Mouse (Mus musculus) megakaryocyte, embryonic 14.5 days (primary cell): ENCODE results near the gene Spocd1. TPM values are rescaled to one million over a fixed set of nuclear protein-coding genes. Genes with fewer than 3 reads are reported as not detected.
A peak's percentile ranks its signal among the peaks of the same experiment; 100 is the strongest.

Source experiments
- H3K27me3 ChIP-seq: replicated peaks from 2 replicates; pipeline ENCODE3; 2012; ENCODE audit warnings: inconsistent platforms
- H3K36me3 ChIP-seq: replicated peaks from 2 replicates; pipeline ENCODE3; 2012; ENCODE audit warnings: low read length, inconsistent platforms, mixed read lengths
- H3K4me1 ChIP-seq: 2 replicates; pipeline ENCODE4 v1.6.1; 2012; ENCODE audit warnings: inconsistent platforms
- H3K4me3 ChIP-seq: replicated peaks from 2 replicates; pipeline ENCODE3; 2012; ENCODE audit warnings: moderate library complexity, mild to moderate bottlenecking, inconsistent platforms
- H3K9me3 ChIP-seq: 2 replicates; pipeline ENCODE4 v1.6.1; 2012; ENCODE audit warnings: inconsistent platforms
- FLI1 ChIP-seq: IDR thresholded peaks from 2 replicates; pipeline ENCODE4 v1.6.1; 2012; ENCODE audit warnings: low read length, inconsistent platforms, mixed read lengths
- GATA1 ChIP-seq: IDR thresholded peaks from 3 replicates; pipeline ENCODE4 v1.6.1; 2012; ENCODE audit warnings: mixed read lengths, low read length, inconsistent platforms, borderline replicate concordance
- polyA plus RNA-seq: library from polyadenylated mRNA; stranded (reverse); fragments of >175 nt; gene quantifications from 2 replicates; pipeline ENCODE4 v1.2.3, GENCODE M21; 2012; ENCODE audit warnings: low replicate concordance; ENCODE audit not compliant: insufficient read depth

The Spocd1 gene
- polyA plus RNA-seq, 1 experiment: 0.43 TPM

GRCm38 (mm10) chr4:129984421-129985061 is 55.5 kb downstream of the Spocd1 start, which contains the start of gene Adgrb2:
Adgrb2 (plus strand) TSS chr4:129984870.
- Histone ChIP-seq H3K27me3 (peaks cover 99% of the 10 kb centered on the region), H3K4me3 (peak within 1 kb of the TSS; percentile 86)
- TF ChIP-seq GATA1 (no peak), FLI1 (no peak)

GRCm38 (mm10) chr4:129985161-129985670 is 56.2 kb downstream of the Spocd1 start:
- no peak for TF ChIP-seq GATA1
- TF ChIP-seq FLI1: no peak
- no peaks in the 10 kb centered on the region for H3K36me3 ChIP-seq
- H3K4me1 ChIP-seq: peaks cover 46% of the 10 kb centered on the region
- H3K27me3 ChIP-seq: peaks cover 98% of the 10 kb centered on the region
- H3K4me3 ChIP-seq: peak overlapping the region; percentile 79
- 0 out of 2 replicates have a peak, but pooled peaks cover 6% of the 10 kb centered on the region for H3K9me3 ChIP-seq

More at GRCm38 (mm10) chr4:129984421-129985061, 55.5 kb downstream of the Spocd1 start, which contains the start of gene Adgrb2:
- H3K9me3 ChIP-seq: 0 out of 2 replicates have a peak, but pooled peaks cover 6% of the 10 kb centered on the region
- peaks cover 46% of the 10 kb centered on the region for H3K4me1 ChIP-seq
- H3K36me3 ChIP-seq: no peaks in the 10 kb centered on the region

- peaks cover 97% of the 10 kb centered on the region for H3K27me3 ChIP-seq
- H3K36me3 ChIP-seq: no peaks in the 10 kb centered on the region
- 0 out of 2 replicates have a peak, but pooled peaks cover 6% of the 10 kb centered on the region for H3K9me3 ChIP-seq
- peak overlapping the region; percentile 50 for H3K4me3 ChIP-seq
- peaks cover 46% of the 10 kb centered on the region for H3K4me1 ChIP-seq
- no peak for TF ChIP-seq GATA1
Observed at GRCm38 (mm10) chr4:129985671-129986441, 56.8 kb downstream of the Spocd1 start.

DNA sequence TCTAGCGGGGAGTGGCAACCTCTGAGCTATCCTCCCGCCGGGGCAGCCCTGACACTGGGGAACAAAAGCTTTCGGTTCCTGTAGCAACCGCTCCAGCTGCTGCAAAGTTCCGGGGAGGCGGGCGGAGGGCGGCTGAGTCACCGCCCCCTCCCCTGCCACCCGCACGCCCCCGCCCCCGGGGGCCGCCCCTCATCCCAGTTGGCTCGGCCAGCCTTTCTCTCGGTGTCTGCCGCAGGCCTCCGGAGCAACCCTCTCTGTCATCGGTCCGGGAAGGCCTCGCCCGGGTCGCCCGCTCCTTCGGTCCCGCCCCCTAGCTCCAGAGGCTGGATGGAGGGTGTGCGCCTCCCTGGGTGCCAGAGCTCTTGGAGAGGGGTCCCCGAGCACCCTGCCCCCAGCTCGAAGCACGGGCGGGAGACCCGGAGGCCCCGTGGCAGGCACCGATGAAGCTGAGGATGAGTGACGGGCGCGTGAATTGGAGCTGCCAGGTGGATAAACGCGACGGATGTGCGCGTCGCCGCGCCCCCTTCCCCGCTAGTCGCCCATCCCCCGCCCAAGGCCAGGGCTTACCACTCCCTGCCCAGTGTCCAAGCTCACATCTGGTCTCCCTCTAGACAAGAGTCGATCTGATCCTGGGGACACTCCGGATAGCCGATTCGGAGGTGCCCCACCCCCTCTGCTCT is 58.9 kb downstream of the Spocd1 start:
- Histone ChIP-seq H3K9me3 (0 out of 2 replicates have a peak, but pooled peaks cover 6% of the 10 kb centered on the region), H3K27me3 (peaks cover 97% of the 10 kb centered on the region), H3K36me3 (no peaks in the 10 kb centered on the region), H3K4me1 (peaks cover 46% of the 10 kb centered on the region), H3K4me3 (peak overlapping the region; percentile 86)
- TF ChIP-seq FLI1 (no peak), GATA1 (no peak)

- TF ChIP-seq FLI1 (no peak), GATA1 (no peak)
- peaks cover 98% of the 10 kb centered on the region for H3K27me3 ChIP-seq
- H3K4me1 ChIP-seq: peaks cover 32% of the 10 kb centered on the region
- no peak overlapping the region for H3K4me3 ChIP-seq
- no peaks in the 10 kb centered on the region for H3K36me3 ChIP-seq
- no peaks in the 10 kb centered on the region for H3K9me3 ChIP-seq
Observed at GRCm38 (mm10) chr4:129989925-129990324, 60.9 kb downstream of the Spocd1 start.

- Histone ChIP-seq H3K4me1 (peaks cover 6% of the 10 kb centered on the region), H3K27me3 (peaks cover 90% of the 10 kb centered on the region), H3K9me3 (no peaks in the 10 kb centered on the region), H3K36me3 (no peaks in the 10 kb centered on the region), H3K4me3 (no peak overlapping the region)
- TF ChIP-seq FLI1: no peak
- no peak for TF ChIP-seq GATA1
Observed at GRCm38 (mm10) chr4:129992720-129993119, 63.7 kb downstream of the Spocd1 start.

DNA sequence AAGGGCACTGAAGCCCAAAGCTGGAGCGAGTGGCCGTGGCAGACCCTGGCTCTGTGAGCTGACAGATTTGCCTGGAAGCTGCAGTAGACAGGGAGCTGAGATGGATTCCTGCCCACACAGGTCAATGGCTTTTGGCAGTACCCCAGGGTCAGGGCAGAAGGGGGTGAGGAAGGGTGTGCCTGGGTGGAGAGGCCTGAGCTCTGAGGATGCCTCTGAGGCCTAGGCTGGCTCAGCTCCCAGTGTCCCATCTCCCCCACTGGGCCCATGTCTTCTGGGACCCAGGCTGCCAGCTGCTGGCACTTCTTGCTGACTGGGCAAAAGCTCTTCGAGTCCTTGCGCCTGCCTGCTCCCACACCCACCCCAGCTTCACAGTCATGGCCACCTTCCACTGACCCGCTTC is 64.2 kb downstream of the Spocd1 start:
- peaks cover 90% of the 10 kb centered on the region for H3K27me3 ChIP-seq
- H3K4me3 ChIP-seq: no peak overlapping the region

DNA sequence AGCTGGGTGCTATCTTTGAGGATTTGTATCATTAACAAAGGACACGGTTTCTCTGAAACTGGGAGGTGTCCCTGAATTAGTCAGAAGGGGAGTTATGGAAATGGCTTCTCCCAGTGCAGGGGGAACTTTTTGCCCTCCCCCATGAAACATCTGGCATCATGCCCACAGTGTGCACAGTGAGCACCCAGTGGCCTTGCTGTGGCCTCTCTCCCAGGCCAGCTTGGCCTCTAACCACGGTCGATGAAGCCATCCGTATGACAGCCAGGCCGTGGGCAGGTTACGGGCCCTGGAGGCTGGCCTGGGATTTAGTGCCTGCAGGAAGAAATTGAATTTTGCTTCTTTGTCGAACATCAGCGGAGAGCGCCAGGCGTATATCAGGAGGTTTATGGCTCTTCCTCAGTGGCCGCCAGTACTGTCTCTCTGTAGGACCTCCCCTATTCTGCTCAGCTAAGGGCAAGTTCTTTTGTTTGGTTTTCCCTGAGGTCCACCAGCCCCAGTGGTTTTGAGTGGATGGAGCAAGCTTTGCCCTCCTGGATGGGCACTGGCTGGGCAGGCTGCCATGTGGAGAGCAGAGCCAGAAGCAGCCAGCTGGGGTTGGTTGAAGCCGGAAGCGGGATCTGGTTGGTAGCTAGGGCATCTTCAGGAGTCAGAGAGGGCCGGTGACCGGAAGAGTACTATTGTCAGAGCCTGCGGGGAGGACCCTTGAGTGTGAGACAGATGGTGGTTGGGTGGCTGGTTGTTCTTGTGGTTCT is 65.1 kb downstream of the Spocd1 start:
- no peaks in the 10 kb centered on the region for H3K9me3 ChIP-seq
- H3K27me3 ChIP-seq: peaks cover 90% of the 10 kb centered on the region
- H3K4me3 ChIP-seq: no peak overlapping the region
- no peaks in the 10 kb centered on the region for H3K36me3 ChIP-seq
- TF ChIP-seq FLI1 (no peak), GATA1 (no peak)
- no peaks in the 10 kb centered on the region; the same call in 1 of the 2 replicates for H3K4me1 ChIP-seq

More for the DNA sequence above, 64.2 kb downstream of the Spocd1 start:
- H3K9me3 ChIP-seq: no peaks in the 10 kb centered on the region
- H3K36me3 ChIP-seq: no peaks in the 10 kb centered on the region
- peaks cover 1% of the 10 kb centered on the region for H3K4me1 ChIP-seq
- TF ChIP-seq GATA1 (no peak), FLI1 (no peak)

GRCm38 (mm10) chr4:129994728-129995127 is 65.7 kb downstream of the Spocd1 start:
- no peaks in the 10 kb centered on the region for H3K9me3 ChIP-seq
- no peaks in the 10 kb centered on the region; the same call in 1 of the 2 replicates for H3K4me1 ChIP-seq
- H3K4me3 ChIP-seq: no peak overlapping the region
- no peaks in the 10 kb centered on the region for H3K36me3 ChIP-seq
- TF ChIP-seq GATA1 (no peak), FLI1 (no peak)
- H3K27me3 ChIP-seq: peaks cover 91% of the 10 kb centered on the region
